Mouse (Mus musculus) cerebellum, adult 2 months (tissue): ENCODE data around the gene Rps6ka5.

ENCODE experiments used
- CTCF ChIP-seq: fragments of 200-500 bp; IDR thresholded peaks from 2 replicates; pipeline ENCODE4 v1.5.1; 2011; ENCODE audit warnings: low read depth, mild to moderate bottlenecking, control low read depth, low read length, moderate library complexity, borderline replicate concordance; ENCODE audit not compliant: insufficient read depth
- POLR2A ChIP-seq: fragments of 200-500 bp; IDR thresholded peaks from 2 replicates; pipeline ENCODE4 v1.6.1; 2011; ENCODE audit warnings: low read length, control low read depth, borderline replicate concordance; ENCODE audit not compliant: insufficient read depth

- TF ChIP-seq CTCF (no peak), POLR2A (no peak)
Measured at GRCm38 (mm10) chr12:100551972-100552371, 174.8 kb downstream of the Rps6ka5 start.
